Mouse (Mus musculus) MEL (cell line): Measurements from ENCODE around the gene Tnfrsf11a. TPM values are rescaled to one million over a fixed set of nuclear protein-coding genes. Genes with fewer than 3 reads are reported as not detected.

Experiments
- DNase-seq: peaks from one replicate; pipeline ENCODE4 v3.0.0; 2011; ENCODE audit warnings: low read depth, low spot score
- H3K27ac ChIP-seq: 2 replicates; pipeline ENCODE4 v1.5.1; 2012; ENCODE audit warnings: low read depth, mild to moderate bottlenecking, control low read depth, low read length, moderate library complexity; ENCODE audit not compliant: control insufficient read depth
- H3K27me3 ChIP-seq, 2 experiments: fragments of 150-350 bp in 1 of 2; sonication (generic) in 1 of 2; 2 replicates each; pipeline ENCODE4 v1.6.1; 2012; ENCODE audit warnings: low read length in 2 of 2, mild to moderate bottlenecking in 2 of 2, improper control_type of control experiment in 1 of 2, moderate library complexity in 1 of 2; ENCODE audit not compliant: insufficient read depth in 2 of 2, control insufficient read depth in 1 of 2
- H3K36me3 ChIP-seq, 2 experiments: 2 replicates each; pipeline ENCODE4 v1.6.1; 2012 to 2014; ENCODE audit warnings: low read length in 2 of 2, improper control_type of control experiment in 1 of 2, inconsistent platforms in 1 of 2, mild to moderate bottlenecking in 1 of 2; ENCODE audit not compliant: insufficient read depth in 2 of 2, control insufficient read depth in 1 of 2
- H3K4me1 ChIP-seq, 2 experiments: fragments of 150-350 bp in 1 of 2; sonication (generic) in 1 of 2; 2 replicates each; pipeline ENCODE4 v1.6.1; 2012; ENCODE audit warnings: low read length in 2 of 2, improper control_type of control experiment in 1 of 2, mild to moderate bottlenecking in 1 of 2; ENCODE audit not compliant: insufficient read depth in 2 of 2, control insufficient read depth in 1 of 2
- H3K4me3 ChIP-seq, 2 experiments: fragments of 150-350 bp in 1 of 2; sonication (generic) in 1 of 2; 2 replicates each; pipeline ENCODE4 v1.5.1; 2012; ENCODE audit warnings: low read depth in 2 of 2, low read length in 2 of 2, mild to moderate bottlenecking in 2 of 2, moderate library complexity in 2 of 2, control low read depth in 1 of 2, improper control_type of control experiment in 1 of 2; ENCODE audit not compliant: control insufficient read depth in 1 of 2, insufficient read depth in 1 of 2
- H3K79me2 ChIP-seq: 2 replicates; pipeline ENCODE4 v1.6.1; 2012; ENCODE audit warnings: mild to moderate bottlenecking, low read length, moderate library complexity; ENCODE audit not compliant: control insufficient read depth, poor library complexity, insufficient read depth
- H3K9ac ChIP-seq: 2 replicates; pipeline ENCODE4 v1.6.1; 2012; ENCODE audit warnings: low read depth, mild to moderate bottlenecking, control low read depth, low read length, moderate library complexity; ENCODE audit not compliant: control insufficient read depth, poor library complexity, severe bottlenecking
- H3K9me3 ChIP-seq: fragments of 150-350 bp; sonication (generic); replicated peaks from 2 replicates; pipeline ENCODE4 v1.6.1; 2012; ENCODE audit warnings: mild to moderate bottlenecking, low read length, improper control_type of control experiment, moderate library complexity; ENCODE audit not compliant: insufficient read depth
- CHD1 ChIP-seq: IDR thresholded peaks from 2 replicates; pipeline ENCODE4 v1.6.1; 2012; ENCODE audit warnings: low read depth, mild to moderate bottlenecking, inconsistent platforms, low read length, improper control_type of control experiment
- E2F4 ChIP-seq: IDR thresholded peaks from 2 replicates; pipeline ENCODE4 v1.6.1; 2011; ENCODE audit warnings: low read depth, low read length, improper control_type of control experiment, borderline replicate concordance
- ELF1 ChIP-seq: IDR thresholded peaks from 2 replicates; pipeline ENCODE4 v1.6.1; 2014; ENCODE audit warnings: low read depth, mild to moderate bottlenecking, inconsistent platforms, low read length, improper control_type of control experiment, moderate library complexity
- EP300 ChIP-seq, 2 experiments: IDR thresholded peaks; 2 replicates each; pipeline ENCODE4 v1.6.1; 2011; ENCODE audit warnings: improper control_type of control experiment in 2 of 2, low read length in 2 of 2, low read depth in 1 of 2, mild to moderate bottlenecking in 1 of 2
- GABPA ChIP-seq: IDR thresholded peaks from 2 replicates; pipeline ENCODE4 v1.6.1; 2012; ENCODE audit warnings: low read depth, mild to moderate bottlenecking, inconsistent platforms, low read length, improper control_type of control experiment, moderate library complexity
- JUND ChIP-seq: IDR thresholded peaks from 2 replicates; pipeline ENCODE4 v1.6.1; 2011; ENCODE audit warnings: low read depth, mild to moderate bottlenecking, improper control_type of control experiment, low read length
- MAFK ChIP-seq: IDR thresholded peaks from 2 replicates; pipeline ENCODE4 v1.6.1; 2011; ENCODE audit warnings: low read depth, mild to moderate bottlenecking, low read length, improper control_type of control experiment, borderline replicate concordance
- MAX ChIP-seq: IDR thresholded peaks from 2 replicates; pipeline ENCODE4 v1.6.1; 2011; ENCODE audit warnings: low read length, improper control_type of control experiment
- MEF2A ChIP-seq: IDR thresholded peaks from 2 replicates; pipeline ENCODE4 v1.6.1; 2014; ENCODE audit warnings: low read depth, mild to moderate bottlenecking, inconsistent platforms, low read length, improper control_type of control experiment; ENCODE audit not compliant: poor library complexity, insufficient replicate concordance, severe bottlenecking; ENCODE audit errors: extremely low read depth
- MXI1 ChIP-seq: IDR thresholded peaks from 2 replicates; pipeline ENCODE4 v1.6.1; 2011; ENCODE audit warnings: mild to moderate bottlenecking, low read depth, low read length, improper control_type of control experiment
- MYC ChIP-seq: IDR thresholded peaks from 2 replicates; pipeline ENCODE4 v1.6.1; 2011; ENCODE audit warnings: low read depth, mild to moderate bottlenecking, low read length, improper control_type of control experiment, moderate library complexity
- NELFE ChIP-seq: IDR thresholded peaks from 2 replicates; pipeline ENCODE4 v1.6.1; 2011; ENCODE audit warnings: low read depth, low read length, improper control_type of control experiment
- NRF1 ChIP-seq: IDR thresholded peaks from 2 replicates; pipeline ENCODE4 v1.6.1; 2014; ENCODE audit warnings: low read depth, mild to moderate bottlenecking, inconsistent platforms, low read length, improper control_type of control experiment, moderate library complexity; ENCODE audit not compliant: poor library complexity, insufficient read depth, severe bottlenecking
- POLR2A ChIP-seq, 2 experiments: IDR thresholded peaks; 2 replicates each; pipeline ENCODE4 v1.6.1; 2011 to 2012; ENCODE audit warnings: low read length in 2 of 2, mild to moderate bottlenecking in 2 of 2, control low read depth in 1 of 2, improper control_type of control experiment in 1 of 2, low read depth in 1 of 2, moderate library complexity in 1 of 2; ENCODE audit not compliant: control insufficient read depth in 1 of 2, insufficient read depth in 1 of 2, poor library complexity in 1 of 2
- POLR2AphosphoS5 ChIP-seq: IDR thresholded peaks from 2 replicates; pipeline ENCODE4 v1.6.1; 2012; ENCODE audit warnings: low read depth, borderline replicate concordance, mild to moderate bottlenecking, inconsistent platforms, low read length, moderate library complexity, mixed read lengths
- RAD21 ChIP-seq: IDR thresholded peaks from 2 replicates; pipeline ENCODE4 v1.6.1; 2011; ENCODE audit warnings: mild to moderate bottlenecking, low read depth, low read length, improper control_type of control experiment
- RCOR1 ChIP-seq: IDR thresholded peaks from 2 replicates; pipeline ENCODE4 v1.6.1; 2012; ENCODE audit warnings: low read depth, mild to moderate bottlenecking, inconsistent platforms, low read length, improper control_type of control experiment
- SIN3A ChIP-seq: IDR thresholded peaks from 2 replicates; pipeline ENCODE4 v1.6.1; 2012; ENCODE audit warnings: low read length, improper control_type of control experiment, inconsistent platforms
- SMC3 ChIP-seq: IDR thresholded peaks from 2 replicates; pipeline ENCODE4 v1.6.1; 2011; ENCODE audit warnings: low read depth, low read length, improper control_type of control experiment
- TAL1 ChIP-seq: IDR thresholded peaks from 2 replicates; pipeline ENCODE4 v1.6.1; 2012; ENCODE audit warnings: mild to moderate bottlenecking, inconsistent platforms, low read length, moderate library complexity, mixed read lengths
- TBP ChIP-seq: IDR thresholded peaks from 2 replicates; pipeline ENCODE4 v1.8.0; 2011; ENCODE audit warnings: low read depth, low read length, improper control_type of control experiment
- TCF12 ChIP-seq: IDR thresholded peaks from 2 replicates; pipeline ENCODE4 v1.6.1; 2014; ENCODE audit warnings: low read depth, mild to moderate bottlenecking, inconsistent platforms, low read length, improper control_type of control experiment, moderate library complexity
- USF1 ChIP-seq: IDR thresholded peaks from 2 replicates; pipeline ENCODE4 v1.6.1; 2014; ENCODE audit warnings: low read depth, mild to moderate bottlenecking, inconsistent platforms, low read length, improper control_type of control experiment, moderate library complexity
- ZC3H11A ChIP-seq: IDR thresholded peaks from 2 replicates; pipeline ENCODE4 v1.6.1; 2012; ENCODE audit warnings: low read depth, mild to moderate bottlenecking, inconsistent platforms, low read length, improper control_type of control experiment
- ZKSCAN1 ChIP-seq: IDR thresholded peaks from 2 replicates; pipeline ENCODE4 v1.6.1; 2012; ENCODE audit warnings: low read depth, mild to moderate bottlenecking, inconsistent platforms, low read length, improper control_type of control experiment, moderate library complexity
- ZMIZ1 ChIP-seq: IDR thresholded peaks from 2 replicates; pipeline ENCODE4 v1.6.1; 2012; ENCODE audit warnings: low read depth, mild to moderate bottlenecking, inconsistent platforms, low read length, improper control_type of control experiment, moderate library complexity
- ZNF384 ChIP-seq: IDR thresholded peaks from 2 replicates; pipeline ENCODE4 v1.6.1; 2012; ENCODE audit warnings: low read depth, mild to moderate bottlenecking, inconsistent platforms, low read length, improper control_type of control experiment
- polyA plus RNA-seq, 2 experiments: library from polyadenylated mRNA; stranded (reverse) in 1 of 2; unstranded in 1 of 2; fragments of >175 nt in 1 of 2; fragments of >200 nt in 1 of 2; gene quantifications; 2 replicates each; pipeline versions ENCODE4 v1.2.1 to v1.2.4; 2012; ENCODE audit warnings: low replicate concordance in 2 of 2, low read depth in 1 of 2; ENCODE audit not compliant: insufficient read length in 2 of 2, insufficient read depth in 1 of 2, missing spikeins in 1 of 2
- total RNA-seq: library from RNA; depleted of rRNA; stranded (reverse); fragments of 300-350 nt; gene quantifications from 2 replicates; pipeline ENCODE4 v1.2.3, GENCODE M21; 2012

Tnfrsf11a gene
- total and polyA plus RNA-seq, 3 experiments = not detected

DNA sequence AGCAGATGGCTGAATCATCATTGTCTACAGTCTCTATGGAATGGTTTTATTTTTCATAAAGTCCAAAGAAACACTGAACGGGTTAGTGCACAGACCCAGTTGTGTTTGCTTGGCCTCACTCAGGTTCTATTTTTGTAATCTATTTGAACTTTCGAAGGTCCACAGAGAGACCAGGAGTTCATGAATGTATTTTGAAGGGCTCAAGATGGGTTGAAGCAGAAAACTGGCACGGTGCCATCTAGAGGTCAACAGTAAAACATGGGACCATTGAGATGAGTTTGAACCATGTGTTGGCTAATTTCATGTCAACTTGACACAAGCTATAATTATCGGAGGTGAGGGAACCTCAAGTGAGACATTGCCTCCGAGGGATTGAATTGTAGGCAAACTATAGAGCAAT lies 105.1 kb downstream of the Tnfrsf11a start:
- no peak for TF ChIP-seq NRF1
- no peak for TF ChIP-seq MAX
- TF ChIP-seq USF1 = no peak
- no peak for TF ChIP-seq ZNF384
- no peak for TF ChIP-seq RAD21
- TF ChIP-seq CHD1 = no peak
- no peak for TF ChIP-seq TCF12
- no peak for TF ChIP-seq MEF2A
- no peak for TF ChIP-seq TAL1
- no peak for TF ChIP-seq JUND
- no peak for TF ChIP-seq POLR2AphosphoS5
- no peak for TF ChIP-seq EP300 (IDR thresholded peaks at IDR 0.05; ENCODE audit: low read depth in 1 of 2, low read length in 2 of 2)
- TF ChIP-seq ZC3H11A = no peak
- no peak for TF ChIP-seq ZKSCAN1
- no peak for TF ChIP-seq RCOR1
- no peak for TF ChIP-seq POLR2A (IDR thresholded peaks at IDR 0.05; ENCODE audit: control insufficient read depth in 1 of 2, insufficient read depth in 1 of 2, low read depth in 1 of 2, low read length in 2 of 2, poor library complexity in 1 of 2)
- no peak for TF ChIP-seq GABPA
- TF ChIP-seq ZMIZ1 = no peak
- TF ChIP-seq MYC = no peak
- DNase-seq = no peak
- Histone ChIP-seq H3K9ac (no peak overlapping the region), H3K4me1 (no peaks in the 10 kb centered on the region), H3K27ac (no peak overlapping the region), H3K4me3 (no peak overlapping the region), H3K36me3 (peaks cover 0 to 3% of the 10 kb centered on the region in 2 experiments; a peak in 1 of 4 replicates), H3K9me3 (no peaks in the 10 kb centered on the region), H3K79me2 (no peaks in the 10 kb centered on the region), H3K27me3 (no peaks in the 10 kb centered on the region)

DNA sequence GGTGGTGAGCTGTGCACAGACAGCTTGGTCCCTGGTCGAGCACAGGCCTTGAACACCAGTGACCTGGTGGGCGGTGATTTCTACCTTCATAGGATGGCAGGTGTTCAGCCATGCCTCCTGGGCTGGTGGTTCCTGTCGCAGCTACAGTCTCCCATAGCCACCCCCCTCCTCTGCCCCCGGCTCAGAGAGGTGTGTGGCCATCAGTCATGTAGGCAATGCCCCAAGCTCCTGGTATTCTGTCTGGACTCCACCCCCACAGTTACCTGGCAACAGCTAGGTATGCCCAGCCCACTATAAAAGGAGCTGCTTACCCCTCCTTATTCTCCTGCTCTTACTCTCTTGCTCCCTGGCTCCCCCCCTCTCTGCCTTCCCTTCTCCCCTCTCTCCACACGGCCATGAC lies 105.8 kb downstream of the Tnfrsf11a start:
- Histone ChIP-seq H3K9me3 (no peaks in the 10 kb centered on the region), H3K4me3 (no peak overlapping the region), H3K27ac (no peak overlapping the region), H3K36me3 (peaks cover 0 to 3% of the 10 kb centered on the region in 2 experiments; a peak in 1 of 4 replicates), H3K4me1 (no peaks in the 10 kb centered on the region), H3K9ac (no peak overlapping the region), H3K27me3 (no peaks in the 10 kb centered on the region), H3K79me2 (no peaks in the 10 kb centered on the region)
- TF ChIP-seq ZC3H11A (no peak), CHD1 (no peak), MAFK (no peak), ZMIZ1 (no peak), NELFE (no peak), ELF1 (no peak), SIN3A (no peak), MYC (no peak), MXI1 (no peak), RCOR1 (no peak), ZKSCAN1 (no peak), SMC3 (no peak), POLR2AphosphoS5 (no peak), TBP (no peak), NRF1 (no peak), ZNF384 (no peak), MEF2A (no peak), E2F4 (no peak)
- no peak for DNase-seq
